Mouse (Mus musculus) granulocyte monocyte progenitor cell, adult 5-6 weeks (primary cell): ENCODE measurements around the gene Pou2f3. TPM values are rescaled to one million over a fixed set of nuclear protein-coding genes. Genes with fewer than 3 reads are reported as not detected.
A peak's percentile ranks its signal among the peaks of the same experiment; 100 is the strongest.

Source experiments
- ATAC-seq: replicated peaks from 2 replicates; pipeline ENCODE4 v1.8.0; 2016; ENCODE audit warnings: mild to moderate bottlenecking, moderate TSS enrichment, inconsistent platforms; ENCODE audit not compliant: poor library complexity, severe bottlenecking
- total RNA-seq, 2 experiments: library from RNA; stranded (forward) in 1 of 2; stranded (reverse) in 1 of 2; fragments of 200-712, 200-1000 nt in 1 of 2; fragments of >200 nt in 1 of 2; fragmentation: Nextera tagmentation in 1 of 2; gene quantifications; 2 replicates each; pipeline ENCODE4 v1.2.3; 2014 to 2017

The Pou2f3 gene
- total RNA-seq, 2 experiments from 2014 or later, result not detected

DNA sequence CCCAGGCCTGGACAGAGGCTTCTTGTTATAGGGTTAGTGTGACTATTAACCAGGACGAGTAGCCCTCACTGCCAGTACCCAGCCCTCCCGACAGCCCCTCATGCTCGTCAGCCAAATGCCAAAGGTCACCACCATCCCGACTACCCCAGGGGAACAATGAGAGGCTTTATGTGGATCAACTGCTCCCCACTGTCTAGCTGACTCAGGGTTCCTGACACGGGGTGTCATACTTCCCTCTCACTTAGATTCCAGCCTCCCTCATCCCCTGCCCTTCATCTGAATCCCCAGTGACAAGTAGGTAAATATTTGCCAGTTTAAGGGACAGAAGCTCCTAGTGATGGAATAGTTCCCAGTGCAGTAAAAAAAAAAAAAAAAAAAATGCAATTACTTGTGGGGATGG is 22.1 kb upstream of the Pou2f3 start:
- ATAC-seq, result no peak

DNA sequence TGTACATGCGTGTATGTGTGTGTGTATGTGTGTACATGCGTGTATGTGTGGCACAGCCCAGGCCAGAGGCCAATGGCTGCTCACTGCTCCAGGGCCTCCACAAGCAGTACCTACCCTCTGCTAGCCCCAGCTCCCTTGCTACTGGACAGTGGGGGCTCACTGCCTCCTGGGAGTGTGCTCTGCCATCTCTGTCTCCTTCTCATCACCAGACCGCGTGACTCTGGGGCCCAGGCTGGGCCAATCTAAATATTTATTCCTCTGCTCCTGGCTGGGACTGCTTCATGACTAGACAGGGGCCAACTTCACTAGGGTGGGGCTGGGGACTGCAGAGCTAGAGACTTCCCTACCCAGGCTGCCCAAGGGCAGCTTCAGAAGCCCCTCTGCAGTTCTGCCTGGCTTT is 21.6 kb upstream of the Pou2f3 start:
- no peak for ATAC-seq

GRCm38 (mm10) chr9:43230886-43231285 is 20.7 kb upstream of the Pou2f3 start:
- no peak for ATAC-seq

DNA sequence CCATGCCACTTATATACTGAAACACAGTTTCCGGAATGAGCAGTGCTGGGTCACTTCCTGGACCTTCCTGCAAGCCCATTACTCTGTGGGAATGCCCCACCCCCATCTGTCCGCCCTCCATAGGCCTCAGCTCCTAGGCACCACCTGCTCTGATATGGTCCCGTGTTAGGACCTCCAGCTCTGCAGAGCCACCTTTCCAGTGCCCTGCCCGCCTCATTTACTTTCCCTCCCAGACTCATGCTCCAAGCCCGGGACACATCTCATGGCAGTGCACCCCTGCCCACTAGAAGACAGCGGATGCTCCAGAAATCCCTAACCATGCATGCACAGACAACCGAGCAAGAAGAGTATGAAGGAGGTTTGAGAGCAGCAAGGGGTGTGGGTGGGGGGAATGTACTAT is 19.8 kb upstream of the Pou2f3 start:
- ATAC-seq, result no peak

DNA sequence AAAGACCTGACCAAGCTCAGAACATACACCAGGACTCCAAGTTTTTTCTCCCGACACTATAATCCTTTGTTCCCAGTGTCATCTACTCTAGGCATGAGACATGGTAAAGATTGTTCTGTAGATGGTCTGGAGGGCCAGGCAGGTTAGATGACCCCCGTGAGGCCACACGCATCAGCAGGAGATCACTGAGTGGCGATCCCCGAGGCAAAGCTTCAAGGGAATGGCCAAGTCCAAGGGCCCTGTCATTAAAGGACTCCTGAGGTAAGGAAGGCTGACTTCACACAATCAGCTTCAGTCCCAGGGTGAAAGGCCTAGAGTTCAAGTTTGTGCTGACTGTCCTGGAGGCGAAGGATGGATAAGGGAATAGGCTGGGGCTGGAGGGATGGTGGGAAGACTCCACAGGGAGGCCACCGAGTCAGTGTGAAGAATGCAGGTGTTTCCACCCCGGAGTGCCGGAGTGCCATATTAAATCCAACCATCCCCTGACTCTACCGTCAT is 19.3 kb upstream of the Pou2f3 start:
- ATAC-seq, result no peak

GRCm38 (mm10) chr9:43228745-43229144 is 18.6 kb upstream of the Pou2f3 start:
- ATAC-seq, result no peak

GRCm38 (mm10) chr9:43227626-43228025 is 17.5 kb upstream of the Pou2f3 start:
- ATAC-seq, result peak; percentile 90

DNA sequence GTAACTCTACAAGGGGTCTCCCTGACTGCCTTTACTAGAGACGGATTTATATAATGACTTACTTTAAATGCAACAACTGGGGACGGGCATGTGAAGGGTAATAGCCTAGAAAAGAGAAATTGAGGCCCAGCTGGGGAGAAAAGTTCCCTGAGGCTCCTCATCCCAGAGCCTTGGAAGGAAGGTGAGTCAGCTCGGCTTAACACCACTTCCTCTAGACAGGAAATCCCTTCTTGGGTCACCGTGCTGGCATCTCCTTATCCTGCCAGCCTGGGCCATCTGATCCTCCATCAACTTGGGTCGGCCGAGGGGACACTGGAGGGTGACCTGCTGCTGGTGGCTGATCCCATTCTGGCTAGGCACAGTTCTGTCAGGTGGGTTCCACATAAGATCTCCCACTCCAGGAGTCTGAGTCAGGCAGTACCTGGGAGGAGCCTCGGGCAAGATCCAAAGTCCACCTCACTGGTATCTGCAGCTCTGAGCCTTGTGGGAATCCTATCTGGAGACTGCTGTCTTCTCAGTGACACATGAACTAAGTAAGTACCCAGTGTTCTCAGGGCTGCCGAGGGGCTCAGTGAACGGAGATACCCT is 16.5 kb upstream of the Pou2f3 start:
- ATAC-seq, result no peak

DNA sequence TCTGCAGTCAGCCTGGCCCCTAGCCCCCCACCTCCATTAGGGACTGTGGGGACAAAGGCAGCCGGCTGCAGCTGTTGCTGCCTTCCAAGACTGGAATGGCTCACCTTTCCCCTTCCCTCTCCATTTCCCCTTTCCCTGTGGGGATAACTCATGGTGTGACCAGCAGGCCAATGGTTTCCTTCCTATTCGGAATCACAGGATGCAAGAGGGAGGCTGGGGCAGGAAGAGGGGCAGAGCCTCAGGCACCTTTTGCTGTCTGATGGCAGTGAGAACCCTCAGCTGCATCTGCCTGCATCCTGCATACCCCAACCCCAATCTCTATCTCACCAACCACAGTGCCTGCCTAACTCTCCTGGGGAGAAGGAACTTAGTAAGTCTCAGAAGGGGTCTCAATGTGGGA is 15.3 kb upstream of the Pou2f3 start:
- no peak for ATAC-seq

DNA sequence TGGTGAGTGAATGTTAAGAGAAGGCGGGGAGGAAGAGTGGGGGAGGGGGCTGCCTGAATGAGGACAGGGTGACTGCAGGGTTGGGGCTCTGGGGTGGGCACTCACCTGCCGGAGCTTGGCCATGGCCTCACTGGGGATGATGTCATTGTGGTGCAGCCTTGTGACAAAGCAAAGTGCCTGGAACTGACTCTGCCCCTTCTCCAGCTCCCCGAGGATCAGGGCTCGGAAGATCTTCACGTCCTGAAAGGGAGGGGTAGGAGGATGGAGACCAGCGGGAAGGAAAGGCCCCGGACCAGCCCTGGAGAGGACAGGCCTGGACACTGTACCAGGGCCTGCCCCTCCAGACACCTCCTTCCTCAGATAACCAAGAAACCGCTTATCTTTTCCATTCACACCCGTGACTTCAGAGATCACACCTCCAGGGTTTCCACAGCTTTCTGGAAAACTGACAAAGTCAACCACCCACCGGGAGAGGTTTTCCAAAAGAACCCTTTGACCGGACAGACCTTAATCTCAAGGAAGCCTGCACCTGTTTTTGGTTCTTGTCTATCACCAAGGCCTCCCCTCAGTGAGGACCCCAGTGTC is 14.7 kb upstream of the Pou2f3 start:
- no peak for ATAC-seq

GRCm38 (mm10) chr9:43222429-43222715 is 12.2 kb upstream of the Pou2f3 start:
- no peak; the same call in 1 of the 2 replicates for ATAC-seq

GRCm38 (mm10) chr9:43221643-43222428 is 11.7 kb upstream of the Pou2f3 start:
- ATAC-seq, result peak; percentile 83

DNA sequence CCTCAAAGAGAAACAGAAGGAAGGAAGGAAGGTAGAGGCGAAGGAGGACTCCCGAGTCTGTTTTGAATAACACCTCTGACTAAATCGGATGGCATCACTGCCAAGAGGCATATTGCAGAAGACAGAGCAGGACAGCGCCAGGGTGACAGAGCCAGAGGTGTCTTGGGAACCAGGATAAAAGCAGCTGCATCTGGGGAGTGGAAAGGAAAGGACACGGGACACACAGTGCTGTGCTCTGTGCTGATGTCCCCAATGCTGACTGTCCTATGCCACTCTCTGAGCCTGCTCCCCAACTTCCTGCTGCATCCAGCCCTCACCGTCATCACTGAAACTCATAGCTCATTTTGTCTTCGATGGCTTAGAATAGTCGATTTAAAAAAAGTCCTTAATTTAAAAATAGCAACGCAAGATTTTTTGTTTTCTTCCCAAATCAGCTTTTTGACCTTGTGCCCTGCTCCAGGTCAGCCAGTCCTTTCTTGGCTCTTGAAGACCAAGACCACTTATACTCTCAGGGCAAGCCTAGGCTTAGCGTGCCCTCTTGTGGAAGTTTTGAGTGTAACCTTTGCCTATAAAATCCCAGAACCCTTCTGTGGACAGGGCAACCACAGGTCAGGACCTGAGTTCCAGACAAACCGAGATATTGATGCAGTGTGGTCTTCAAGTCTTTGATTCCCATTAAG is 742 bp upstream of the Pou2f3 start:
- ATAC-seq, result no peak

DNA sequence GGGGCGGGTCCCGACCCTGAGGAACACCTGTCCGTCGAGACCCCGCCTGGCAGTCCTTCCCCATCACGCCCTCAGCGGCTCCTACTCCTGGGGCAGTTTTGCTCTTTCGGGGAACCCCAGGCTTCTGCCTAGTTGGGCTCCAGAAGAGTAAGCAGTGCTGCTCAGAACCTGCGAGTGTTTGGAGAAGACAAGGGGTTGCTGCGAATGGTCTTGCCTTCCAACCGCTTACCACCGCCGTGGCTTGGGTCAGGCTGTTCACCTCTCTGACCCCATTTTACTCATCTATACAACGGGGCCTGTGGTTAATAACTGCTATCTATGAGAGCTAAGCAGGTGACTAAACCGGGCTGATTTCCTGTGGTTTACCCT is 4.2 kb downstream of the Pou2f3 start:
- no peak for ATAC-seq

DNA sequence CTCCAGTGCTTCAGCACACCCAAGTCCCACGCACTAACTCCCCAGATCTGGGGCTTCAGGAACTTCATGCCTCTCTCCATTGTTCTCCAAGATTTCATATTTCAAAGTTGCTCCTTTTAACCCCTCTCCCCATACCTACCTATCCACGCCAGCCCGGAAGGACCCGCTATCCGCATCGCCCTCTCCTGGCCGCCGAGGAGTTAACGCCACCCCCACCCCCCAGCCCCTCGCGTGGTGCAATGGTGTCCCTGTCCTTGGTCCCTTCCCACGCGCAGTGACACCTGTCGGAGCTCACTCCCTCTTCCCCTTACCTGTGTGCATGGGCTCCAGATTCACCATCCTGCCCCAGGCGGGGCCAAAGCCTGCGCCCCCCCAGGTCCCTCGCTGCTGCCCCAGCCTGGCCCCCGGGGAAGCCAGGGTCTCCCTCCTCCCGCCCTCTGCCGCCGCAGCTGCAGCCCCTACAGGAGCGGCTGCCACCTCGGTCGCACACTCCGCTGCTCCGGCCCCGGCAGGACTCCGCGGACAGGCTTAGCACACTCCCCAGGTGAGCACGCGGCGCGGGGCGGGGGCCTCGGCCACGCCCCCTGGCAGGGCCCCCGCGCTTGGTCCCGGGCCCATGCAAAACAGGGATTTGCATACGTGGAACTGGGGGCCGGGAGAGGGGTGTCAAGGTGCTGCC is 4.7 kb downstream of the Pou2f3 start:
- no peak for ATAC-seq

DNA sequence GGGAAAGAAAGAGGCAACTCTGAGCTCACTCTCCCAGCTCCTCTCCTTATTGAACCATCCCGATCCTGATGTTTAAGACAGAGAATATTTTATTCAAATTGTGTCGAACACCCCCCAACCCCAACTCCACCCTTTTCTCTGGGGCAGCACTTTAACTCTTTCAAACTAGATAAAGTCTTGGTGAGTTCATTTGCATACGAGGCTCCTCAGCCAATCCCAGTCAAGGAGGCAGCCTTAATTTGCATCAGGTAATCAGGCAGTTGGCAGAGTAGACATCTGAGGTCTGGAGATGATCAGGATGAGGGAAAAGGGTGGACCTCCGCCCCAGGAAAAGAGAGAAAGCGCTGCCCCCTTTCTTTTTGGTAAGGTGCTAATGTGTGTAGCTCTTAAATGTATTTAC is 10.0 kb downstream of the Pou2f3 start:
- no peak for ATAC-seq

- no peak for ATAC-seq
Measured at GRCm38 (mm10) chr9:43194001-43194400, 16.2 kb downstream of the Pou2f3 start.

GRCm38 (mm10) chr9:43191561-43191960 is 18.6 kb downstream of the Pou2f3 start:
- ATAC-seq, result no peak

GRCm38 (mm10) chr9:43189021-43189356 is 21.2 kb downstream of the Pou2f3 start:
- no peak for ATAC-seq

DNA sequence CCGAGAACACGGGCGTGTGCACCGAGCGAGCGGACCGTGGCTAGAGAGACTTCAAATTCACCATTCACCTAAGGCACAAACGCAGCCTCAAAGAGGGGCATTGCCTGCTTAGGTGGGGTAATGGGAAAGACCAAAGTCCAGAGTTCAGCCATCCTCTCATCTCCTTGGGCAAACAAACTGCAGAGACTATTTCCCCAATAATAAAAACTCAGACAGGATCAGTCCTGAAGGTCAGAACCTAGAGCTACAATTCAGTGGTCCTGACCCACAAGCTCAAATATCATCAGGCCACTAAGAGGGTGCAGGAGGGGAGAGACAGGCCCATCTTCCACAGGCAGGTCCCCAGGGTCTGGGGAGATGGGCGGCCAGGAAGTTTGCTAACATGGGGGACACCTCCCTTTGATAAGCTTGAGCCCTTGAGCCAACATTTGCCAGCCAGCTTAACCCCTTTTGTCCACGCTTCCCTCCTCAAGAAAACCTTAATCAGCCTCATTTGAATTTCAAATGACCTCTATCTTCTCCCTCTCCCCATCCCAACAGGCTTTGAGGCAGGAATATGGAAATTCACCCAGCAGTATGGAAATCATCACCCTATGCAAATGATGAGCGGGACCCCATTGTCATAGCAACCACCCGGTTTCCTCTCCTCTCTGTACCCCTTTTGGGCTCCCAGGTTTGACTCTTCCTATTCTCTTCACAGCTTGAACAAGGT is 21.7 kb downstream of the Pou2f3 start:
- ATAC-seq, result no peak
